Mouse (Mus musculus): ENCODE data around the gene Cadm3.

DNA sequence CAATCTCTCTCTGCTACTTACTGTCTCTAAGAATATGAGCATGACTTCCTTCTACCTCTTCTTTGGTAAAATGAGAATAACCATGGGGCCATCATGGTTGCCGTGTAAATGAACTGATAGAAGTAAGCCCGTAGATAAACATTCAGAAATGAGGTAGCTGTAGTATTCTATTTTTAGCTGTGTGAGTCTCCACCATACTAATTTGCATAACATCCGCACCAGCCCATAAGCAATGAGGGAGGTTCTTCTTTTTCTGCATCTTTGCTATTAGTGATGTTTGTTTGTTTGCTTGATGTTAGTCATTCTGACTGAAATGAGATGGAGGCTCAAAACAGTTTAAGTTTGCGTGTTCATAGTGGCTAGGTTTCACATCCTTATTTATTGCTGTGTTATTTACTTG is 44.4 kb upstream of the Cadm3 start:
- TF ChIP-seq EP300 (IDR thresholded peaks at IDR 0.05) (no peak), CTCF (IDR thresholded peaks at IDR 0.05) (no peak)

All from lung, postnatal 0 days (tissue).